Comparison of ENCODE assay signal across 9 mouse cellular contexts in genomic region chr6:34599631-34600111, GRCm38 (mm10). TPM values are rescaled to one million over a fixed set of nuclear protein-coding genes. Genes with fewer than 3 reads are reported as not detected.
DNase-seq lines count a peak whose midpoint lies in the region; ATAC-seq and TF ChIP-seq lines count a peak whose summit lies in the region.
"Had no signal": no experiment of that assay in that cellular context is flagged by ENCODE, and none has a peak within 500 bp of the region (broad histone marks: within the 10 kb centered on the region; RNA-seq: fewer than 3 reads in every experiment).

No protein-coding gene starts in this region.

- 24% methylated on average over 10 of the region's 10 CpGs for WGBS in heart, embryonic 12.5 days
- 41% methylated on average over 10 of the region's 10 CpGs for WGBS in intestine, postnatal 0 days
- 12% methylated on average over 10 of the region's 10 CpGs for WGBS in lung, embryonic 16.5 days

- H3K27me3 ChIP-seq in heart, embryonic 12.5 days (replicated peaks): no peaks in the 10 kb centered on the region
- no peaks in the 10 kb centered on the region for H3K27me3 ChIP-seq in intestine, postnatal 0 days (replicated peaks; ENCODE audit: control insufficient read depth, insufficient read depth, low read length)
- no peaks in the 10 kb centered on the region for H3K27me3 ChIP-seq in lung, embryonic 16.5 days (ENCODE audit: control insufficient read depth, insufficient read depth, low read depth, low read length)

- peak overlapping the region; percentile 58 for H3K4me3 ChIP-seq in heart, embryonic 12.5 days
- peak overlapping the region; percentile 41 for H3K4me3 ChIP-seq in intestine, postnatal 0 days (ENCODE audit: low read depth, low read length)
- H3K4me3 ChIP-seq in lung, embryonic 16.5 days (ENCODE audit: low read length): peak overlapping the region; percentile 57

- no peak for DNase-seq in heart, adult 9 months (ENCODE audit: low spot score in 2 of 2)
- peak; percentile 43 for DNase-seq in adipocyte (ENCODE audit: low spot score)
- no peak for DNase-seq in cerebellum, adult 8-10 months
- DNase-seq in gastrocnemius, postnatal 14 days: no peak
- DNase-seq: gastrocnemius, postnatal 10 days had no signal

- peak overlapping the region; percentile 87 for H3K27ac ChIP-seq in heart, embryonic 12.5 days (ENCODE audit: poor library complexity, severe bottlenecking)
- peak overlapping the region; percentile 47 for H3K27ac ChIP-seq in intestine, postnatal 0 days (ENCODE audit: low read depth, low read length)
- peak overlapping the region; percentile 77 for H3K27ac ChIP-seq in lung, embryonic 16.5 days (ENCODE audit: low read length)

- no peaks in the 10 kb centered on the region for H3K36me3 ChIP-seq in heart, embryonic 12.5 days
- no peaks in the 10 kb centered on the region for H3K36me3 ChIP-seq in intestine, postnatal 0 days (ENCODE audit: control insufficient read depth, insufficient read depth)
- H3K36me3 ChIP-seq in lung, embryonic 16.5 days (ENCODE audit: control insufficient read depth, insufficient read depth, low read length): no peaks in the 10 kb centered on the region

- ATAC-seq in heart, embryonic 12.5 days (ENCODE audit: insufficient number of reproducible peaks, low FRiP score): no peak
- no peak for ATAC-seq in intestine, postnatal 0 days
- peak; percentile 51 for ATAC-seq in lung, embryonic 16.5 days (ENCODE audit: low read depth)
- ATAC-seq in megakaryocyte progenitor cell, adult 5-6 weeks (replicated peaks; ENCODE audit: poor library complexity): no peak

- H3K9ac ChIP-seq in heart, embryonic 12.5 days: peak overlapping the region; percentile 87
- peak overlapping the region; percentile 31; the same call in 1 of the 2 replicates for H3K9ac ChIP-seq in intestine, postnatal 0 days (ENCODE audit: low read depth, low read length)
- peak overlapping the region; percentile 67 for H3K9ac ChIP-seq in lung, embryonic 16.5 days (ENCODE audit: low read length)

- H3K4me2 ChIP-seq in heart, embryonic 12.5 days: peak overlapping the region; percentile 68
- peak overlapping the region; percentile 57 for H3K4me2 ChIP-seq in intestine, postnatal 0 days (replicated peaks; ENCODE audit: low read depth)
- H3K4me2 ChIP-seq in lung, embryonic 16.5 days (ENCODE audit: low read depth, low read length): peak overlapping the region; percentile 47

- H3K9me3 ChIP-seq in heart, embryonic 12.5 days (replicated peaks): no peaks in the 10 kb centered on the region
- no peaks in the 10 kb centered on the region for H3K9me3 ChIP-seq in intestine, postnatal 0 days (ENCODE audit: control insufficient read depth)
- no peaks in the 10 kb centered on the region for H3K9me3 ChIP-seq in lung, embryonic 16.5 days (ENCODE audit: control insufficient read depth, low read length)

- peaks cover 62% of the 10 kb centered on the region for H3K4me1 ChIP-seq in heart, embryonic 12.5 days (replicated peaks)
- 0 out of 2 replicates have a peak, but pooled peaks cover 5% of the 10 kb centered on the region for H3K4me1 ChIP-seq in intestine, postnatal 0 days (replicated peaks; ENCODE audit: control insufficient read depth, insufficient read depth, low read length)
- peaks cover 22% of the 10 kb centered on the region for H3K4me1 ChIP-seq in lung, embryonic 16.5 days (replicated peaks; ENCODE audit: control insufficient read depth, insufficient read depth, low read length)

- no peak for TF ChIP-seq CTCF in intestine, postnatal 0 days (IDR thresholded peaks at IDR 0.05; ENCODE audit: low read depth)

- intact Hi-C loops in gastrocnemius, postnatal 14 days (cut with DNase I; ENCODE audit: low total_unique reads): no loop called here

RNA-seq across cellular contexts. Expression of gene Cald1, which starts 1.4 kb away (rescaled TPM):
- 161 and 164 TPM in 2 replicates for polyA plus RNA-seq in heart, embryonic 12.5 days (2016; fragmentation: Nextera tagmentation; extraction: Ambion mirVana)
- 239 and 283 TPM in 2 replicates for polyA plus RNA-seq in intestine, postnatal 0 days (2015; fragmentation: Nextera tagmentation; extraction: Ambion mirVana)
- polyA plus RNA-seq in lung, embryonic 16.5 days (2015; fragmentation: Nextera tagmentation; extraction: Ambion mirVana): 243 and 279 TPM in 2 replicates
- 0.05 and 0.17 TPM in 2 replicates for total RNA-seq in megakaryocyte progenitor cell, adult 5-6 weeks (2015)
- not detected in 2 replicates for total RNA-seq in megakaryocyte progenitor cell, adult 5-6 weeks (2017)
- 10 to 100 TPM; 51.7 to 53.7 TPM for total RNA-seq in gastrocnemius, postnatal 14 days (2021)

Comparison
In these comparisons a context has a peak if more than half of its experiments do, and no peak if none do; other contexts are left out.
1. H3K9ac ChIP-seq: peak in every context shown above with its lines; median percentile 87 in heart, embryonic 12.5 days; 67 in lung, embryonic 16.5 days; 31 in intestine, postnatal 0 days.